Mouse (Mus musculus): ENCODE data around the gene Coro6. TPM values are rescaled to one million over a fixed set of nuclear protein-coding genes. Genes with fewer than 3 reads are reported as not detected.

The Coro6 gene
- total RNA-seq, 2 experiments from 2014 or later = 188 to 189 TPM

Other genes starting within 250 kb of the Coro6 start
- 10 to 100 TPM; 83.2 to 95.0 TPM for gene Ssh2, start 246.1 kb upstream of the Coro6 start, total RNA-seq (2021)
- gene Ankrd13b, start 27.3 kb downstream of the Coro6 start, total RNA-seq (2021) = 10 to 100 TPM; 10.6 to 10.9 TPM
- gene Git1, start 31.2 kb downstream of the Coro6 start, total RNA-seq (2021) = 10 to 100 TPM; 49.1 to 50.0 TPM
- 1 to 10 TPM; 2.0 to 2.7 TPM for gene Abhd15, start 52.7 kb downstream of the Coro6 start, total RNA-seq (2021)
- 10 to 100 TPM in 1 of 2 experiments, 1 to 10 TPM in 1; 9.1 to 10.3 TPM for gene Trp53i13, start 53.6 kb downstream of the Coro6 start, total RNA-seq (2021)
- gene Gm10392, start 56.8 kb downstream of the Coro6 start, total RNA-seq (2021) = not detected
- 10 to 100 TPM; 57.0 to 59.3 TPM for gene Taok1, start 145.4 kb downstream of the Coro6 start, total RNA-seq (2021)
- 10 to 100 TPM; 58.9 to 61.9 TPM for gene Nufip2, start 223.7 kb downstream of the Coro6 start, total RNA-seq (2021)